Mouse (Mus musculus) embryonic facial prominence, embryonic 12.5 days (tissue): Measurements from ENCODE around the gene Clgn. TPM values are rescaled to one million over a fixed set of nuclear protein-coding genes. Genes with fewer than 3 reads are reported as not detected.

Source experiments
- ATAC-seq: fragments of 200-750 bp; cut with Nextera tagmentation; 2 replicates; pipeline ENCODE4 v1.8.0; 2017; ENCODE audit not compliant: insufficient number of reproducible peaks, insufficient read depth, low FRiP score, low TSS enrichment
- H3K27ac ChIP-seq: fragments of 300-500 bp; sonication (generic); 2 replicates; pipeline ENCODE4 v1.5.1; 2016; ENCODE audit warnings: mild to moderate bottlenecking
- H3K27me3 ChIP-seq: fragments of 300-500 bp; sonication (generic); 2 replicates; pipeline ENCODE4 v1.6.1; 2016; ENCODE audit warnings: mild to moderate bottlenecking, moderate library complexity
- H3K36me3 ChIP-seq: fragments of 300-500 bp; sonication (generic); 2 replicates; pipeline ENCODE4 v1.6.1; 2016; ENCODE audit warnings: mild to moderate bottlenecking
- H3K4me1 ChIP-seq: fragments of 300-500 bp; sonication (generic); 2 replicates; pipeline ENCODE4 v1.6.1; 2016
- H3K4me2 ChIP-seq: fragments of 300-500 bp; sonication (generic); replicated peaks from 2 replicates; pipeline ENCODE4 v1.6.1; 2016; ENCODE audit warnings: mild to moderate bottlenecking, moderate library complexity
- H3K4me3 ChIP-seq: fragments of 300-500 bp; sonication (generic); 2 replicates; pipeline ENCODE4 v1.5.1; 2016; ENCODE audit warnings: mild to moderate bottlenecking
- H3K9ac ChIP-seq: fragments of 300-500 bp; sonication (generic); 2 replicates; pipeline ENCODE4 v1.6.1; 2016; ENCODE audit warnings: mild to moderate bottlenecking, moderate library complexity
- H3K9me3 ChIP-seq: fragments of 300-500 bp; sonication (generic); 2 replicates; pipeline ENCODE4 v1.6.1; 2016; ENCODE audit warnings: mild to moderate bottlenecking, moderate library complexity
- WGBS: fragments of 180-500 bp; shearing (Covaris S2); methylation state at CpG from one replicate; pipeline ENCODE4 v1.1.7; 2016; 5-methylcytosine and 5-hydroxymethylcytosine counted together
- polyA plus RNA-seq: library from polyadenylated mRNA; unstranded; fragments of >200 nt; fragmentation: Nextera tagmentation; extraction: Ambion mirVana; gene quantifications from 2 replicates; pipeline ENCODE4 v1.2.1, GENCODE M21; 2016

The Clgn gene
- polyA plus RNA-seq, 1 experiment from 2014 or later: 3.5 TPM

GRCm38 (mm10) chr8:83394325-83394724, 4.7 kb downstream of the Clgn start:
- WGBS: 80% methylated on average over 5 of the region's 5 CpGs
- Histone ChIP-seq H3K27me3 (peaks cover 10% of the 10 kb centered on the region), H3K9ac (no peak overlapping the region), H3K9me3 (no peaks in the 10 kb centered on the region), H3K4me3 (no peak overlapping the region), H3K27ac (no peak overlapping the region), H3K4me2 (no peak overlapping the region), H3K36me3 (no peaks in the 10 kb centered on the region), H3K4me1 (peaks cover 3% of the 10 kb centered on the region; the same call in 1 of the 2 replicates)
- no peak for ATAC-seq

GRCm38 (mm10) chr8:83396680-83397079, 7.0 kb downstream of the Clgn start:
- no peak overlapping the region for H3K4me3 ChIP-seq
- no peaks in the 10 kb centered on the region for H3K27me3 ChIP-seq
- WGBS: 85% methylated on average over 6 of the region's 6 CpGs
- H3K9ac ChIP-seq: no peak overlapping the region
- H3K4me2 ChIP-seq: no peak overlapping the region
- no peak for ATAC-seq
- no peaks in the 10 kb centered on the region for H3K4me1 ChIP-seq
- no peaks in the 10 kb centered on the region for H3K36me3 ChIP-seq
- H3K27ac ChIP-seq: no peak overlapping the region
- no peaks in the 10 kb centered on the region for H3K9me3 ChIP-seq

GRCm38 (mm10) chr8:83397726-83398125, 8.1 kb downstream of the Clgn start:
- no peak overlapping the region for H3K9ac ChIP-seq
- H3K27ac ChIP-seq: no peak overlapping the region
- H3K36me3 ChIP-seq: no peaks in the 10 kb centered on the region
- H3K4me1 ChIP-seq: no peaks in the 10 kb centered on the region
- WGBS: 79% methylated on average over 4 of the region's 4 CpGs
- no peak for ATAC-seq
- H3K4me2 ChIP-seq: no peak overlapping the region
- no peaks in the 10 kb centered on the region for H3K9me3 ChIP-seq
- no peak overlapping the region for H3K4me3 ChIP-seq
- H3K27me3 ChIP-seq: no peaks in the 10 kb centered on the region

GRCm38 (mm10) chr8:83405548-83405947, 15.9 kb downstream of the Clgn start:
- no peak overlapping the region for H3K27ac ChIP-seq
- WGBS: 76% methylated on average over 10 of the region's 10 CpGs
- ATAC-seq: no peak
- H3K4me3 ChIP-seq: no peak overlapping the region
- H3K27me3 ChIP-seq: no peaks in the 10 kb centered on the region
- no peaks in the 10 kb centered on the region for H3K4me1 ChIP-seq
- H3K9ac ChIP-seq: no peak overlapping the region
- no peaks in the 10 kb centered on the region for H3K9me3 ChIP-seq
- no peaks in the 10 kb centered on the region for H3K36me3 ChIP-seq
- H3K4me2 ChIP-seq: no peak overlapping the region

- Histone ChIP-seq H3K9ac (no peak overlapping the region), H3K4me3 (no peak overlapping the region), H3K27me3 (no peaks in the 10 kb centered on the region), H3K4me2 (no peak overlapping the region), H3K27ac (no peak overlapping the region), H3K36me3 (no peaks in the 10 kb centered on the region), H3K9me3 (no peaks in the 10 kb centered on the region), H3K4me1 (no peaks in the 10 kb centered on the region)
- no peak for ATAC-seq
- WGBS: 32% methylated on average over 6 of the region's 6 CpGs
These were observed 17.2 kb downstream of the Clgn start for GRCm38 (mm10) chr8:83406836-83407235.

GRCm38 (mm10) chr8:83408496-83408895, 18.8 kb downstream of the Clgn start:
- H3K9ac ChIP-seq: no peak overlapping the region
- no peaks in the 10 kb centered on the region for H3K4me1 ChIP-seq
- ATAC-seq: no peak
- H3K27ac ChIP-seq: no peak overlapping the region
- no peak overlapping the region for H3K4me2 ChIP-seq
- no peaks in the 10 kb centered on the region for H3K27me3 ChIP-seq
- H3K9me3 ChIP-seq: no peaks in the 10 kb centered on the region
- H3K36me3 ChIP-seq: no peaks in the 10 kb centered on the region
- 80% methylated on average over 7 of the region's 7 CpGs for WGBS
- no peak overlapping the region for H3K4me3 ChIP-seq

GRCm38 (mm10) chr8:83416878-83417277, 27.2 kb downstream of the Clgn start:
- H3K4me1 ChIP-seq: no peaks in the 10 kb centered on the region
- H3K36me3 ChIP-seq: no peaks in the 10 kb centered on the region
- no peak for ATAC-seq
- H3K4me3 ChIP-seq: no peak overlapping the region
- H3K9me3 ChIP-seq: no peaks in the 10 kb centered on the region
- no peak overlapping the region for H3K9ac ChIP-seq
- no peak overlapping the region for H3K4me2 ChIP-seq
- H3K27ac ChIP-seq: no peak overlapping the region
- H3K27me3 ChIP-seq: no peaks in the 10 kb centered on the region
- 96% methylated on average over 15 of the region's 15 CpGs for WGBS

- no peak overlapping the region for H3K27ac ChIP-seq
- H3K36me3 ChIP-seq: no peaks in the 10 kb centered on the region
- no peak overlapping the region for H3K4me3 ChIP-seq
- H3K27me3 ChIP-seq: no peaks in the 10 kb centered on the region
- no peaks in the 10 kb centered on the region for H3K4me1 ChIP-seq
- no peak overlapping the region for H3K9ac ChIP-seq
- H3K9me3 ChIP-seq: no peaks in the 10 kb centered on the region
- H3K4me2 ChIP-seq: no peak overlapping the region
- 80% methylated on average over 6 of the region's 6 CpGs for WGBS
- ATAC-seq: no peak
These were observed 28.3 kb downstream of the Clgn start for GRCm38 (mm10) chr8:83417970-83418369.

- no peaks in the 10 kb centered on the region for H3K27me3 ChIP-seq
- no peaks in the 10 kb centered on the region for H3K9me3 ChIP-seq
- H3K4me3 ChIP-seq: no peak overlapping the region
- no peak overlapping the region for H3K27ac ChIP-seq
- no peak overlapping the region for H3K9ac ChIP-seq
- H3K4me1 ChIP-seq: no peaks in the 10 kb centered on the region
- no peak overlapping the region for H3K4me2 ChIP-seq
- ATAC-seq: no peak
- WGBS: 92% methylated on average over 11 of the region's 11 CpGs
- no peaks in the 10 kb centered on the region for H3K36me3 ChIP-seq
These were observed 29.3 kb downstream of the Clgn start for GRCm38 (mm10) chr8:83418805-83419516.

- ATAC-seq: no peak
- Histone ChIP-seq H3K4me3 (no peak overlapping the region), H3K4me1 (no peaks in the 10 kb centered on the region), H3K27me3 (no peaks in the 10 kb centered on the region), H3K27ac (no peak overlapping the region), H3K4me2 (no peak overlapping the region), H3K9me3 (no peaks in the 10 kb centered on the region), H3K36me3 (no peaks in the 10 kb centered on the region), H3K9ac (no peak overlapping the region)
- 100% methylated on average over 1 of the region's 1 CpGs for WGBS
These were observed 31.7 kb downstream of the Clgn start for GRCm38 (mm10) chr8:83421354-83421753.

GRCm38 (mm10) chr8:83423032-83423825, 33.6 kb downstream of the Clgn start:
- no peak overlapping the region for H3K4me2 ChIP-seq
- H3K4me3 ChIP-seq: no peak overlapping the region
- 77% methylated on average over 13 of the region's 13 CpGs for WGBS
- no peak for ATAC-seq
- no peaks in the 10 kb centered on the region for H3K36me3 ChIP-seq
- no peaks in the 10 kb centered on the region for H3K27me3 ChIP-seq
- H3K27ac ChIP-seq: no peak overlapping the region
- H3K9me3 ChIP-seq: no peaks in the 10 kb centered on the region
- no peaks in the 10 kb centered on the region for H3K4me1 ChIP-seq
- no peak overlapping the region for H3K9ac ChIP-seq

GRCm38 (mm10) chr8:83425202-83425601, 35.5 kb downstream of the Clgn start:
- no peak overlapping the region for H3K4me2 ChIP-seq
- H3K9ac ChIP-seq: no peak overlapping the region
- no peaks in the 10 kb centered on the region for H3K36me3 ChIP-seq
- H3K27me3 ChIP-seq: no peaks in the 10 kb centered on the region
- no peak for ATAC-seq
- no peaks in the 10 kb centered on the region for H3K4me1 ChIP-seq
- 86% methylated on average over 6 of the region's 6 CpGs for WGBS
- H3K27ac ChIP-seq: no peak overlapping the region
- no peaks in the 10 kb centered on the region for H3K9me3 ChIP-seq
- H3K4me3 ChIP-seq: no peak overlapping the region
